Comparison of ENCODE assay signal across 14 mouse cellular contexts in the genomic region with DNA sequence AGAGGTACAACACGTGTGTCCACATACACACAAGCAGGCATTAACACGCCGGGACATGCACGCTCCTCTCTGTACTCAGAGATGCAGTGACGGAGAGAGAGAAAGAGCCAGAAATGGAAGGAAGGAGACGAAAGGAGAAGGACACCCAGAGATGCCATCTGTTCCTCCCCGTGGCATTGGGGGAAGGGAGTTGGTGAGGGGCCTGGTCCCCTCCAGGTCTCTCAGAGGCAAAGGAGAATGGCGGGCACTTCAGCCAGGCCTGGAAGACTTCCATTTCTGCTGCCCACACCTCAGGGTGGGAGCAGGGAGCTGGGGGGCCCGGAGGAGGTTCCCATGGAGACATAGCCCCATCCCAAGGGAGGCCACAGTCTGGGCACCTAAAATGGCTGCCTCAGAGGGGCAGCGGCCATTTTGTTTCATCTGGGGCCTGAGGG. TPM values are rescaled to one million over a fixed set of nuclear protein-coding genes. Genes with fewer than 3 reads are reported as not detected.
DNase-seq lines count a peak whose midpoint lies in the region; ATAC-seq and TF ChIP-seq lines count a peak whose summit lies in the region.
"Had no signal": no experiment of that assay in that cellular context is flagged by ENCODE, and none has a peak within 500 bp of the region (broad histone marks: within the 10 kb centered on the region; RNA-seq: fewer than 3 reads in every experiment).

No protein-coding gene starts in this region.

- TF ChIP-seq CTCF in stomach, postnatal 0 days (IDR thresholded peaks at IDR 0.05; ENCODE audit: low read depth): no peak

- DNase-seq in forebrain, embryonic 11.5 days (ENCODE audit: low spot score): no peak
- peak; percentile 55 to 78 for DNase-seq in right cerebral cortex, postnatal 10 days (ENCODE audit: low spot score in 2 of 2)
- no peak for DNase-seq in right cerebral cortex, postnatal 25 days
- DNase-seq in stomach, postnatal 0 days (ENCODE audit: low spot score): no peak
- no peak for DNase-seq in heart, postnatal 36 days
- DNase-seq: gastrocnemius, postnatal 10 days; kidney, adult 9 months; lung, adult 18-20 months had no signal

- peaks cover 39% of the 10 kb centered on the region for H3K4me1 ChIP-seq in forebrain, embryonic 12.5 days
- H3K4me1 ChIP-seq in forebrain, embryonic 11.5 days (replicated peaks; ENCODE audit: control insufficient read depth, insufficient read depth, low read length): peaks cover 12% of the 10 kb centered on the region
- H3K4me1 ChIP-seq in neural tube, embryonic 15.5 days: peaks cover 35% of the 10 kb centered on the region
- H3K4me1 ChIP-seq in stomach, postnatal 0 days (replicated peaks; ENCODE audit: control insufficient read depth, insufficient read depth): no peaks in the 10 kb centered on the region; the same call in 1 of the 2 replicates

- WGBS in forebrain, embryonic 12.5 days: 79% methylated on average over 10 of the region's 10 CpGs
- WGBS in forebrain, embryonic 11.5 days: 72% methylated on average over 10 of the region's 10 CpGs
- WGBS in neural tube, embryonic 15.5 days: 68% methylated on average over 10 of the region's 10 CpGs
- 71% methylated on average over 10 of the region's 10 CpGs for WGBS in stomach, postnatal 0 days

- H3K27me3 ChIP-seq in forebrain, embryonic 12.5 days: peaks cover 100% of the 10 kb centered on the region
- H3K27me3 ChIP-seq in forebrain, embryonic 11.5 days (ENCODE audit: control insufficient read depth, insufficient read depth, low read length): peaks cover 99% of the 10 kb centered on the region
- peaks cover 94% of the 10 kb centered on the region for H3K27me3 ChIP-seq in neural tube, embryonic 15.5 days (replicated peaks)
- peaks cover 47% of the 10 kb centered on the region; the same call in 1 of the 2 replicates for H3K27me3 ChIP-seq in stomach, postnatal 0 days (ENCODE audit: control insufficient read depth, insufficient read depth, low read length)

- no peak for TF ChIP-seq EP300 in stomach, postnatal 0 days (optimal IDR thresholded peaks at IDR 0.05)

- peak overlapping the region; percentile 12; the same call in 1 of the 2 replicates for H3K9ac ChIP-seq in forebrain, embryonic 12.5 days
- no peak overlapping the region for H3K9ac ChIP-seq in forebrain, embryonic 11.5 days (ENCODE audit: low read length)
- H3K9ac ChIP-seq in neural tube, embryonic 15.5 days (replicated peaks): no peak overlapping the region
- no peak overlapping the region for H3K9ac ChIP-seq in stomach, postnatal 0 days (ENCODE audit: low read length)
- H3K9ac ChIP-seq: heart, embryonic 12.5 days; limb, embryonic 13.5 days had no signal

- intact Hi-C loops in heart, postnatal 36 days (cut with DNase I): no loop called here

- no peaks in the 10 kb centered on the region for H3K9me3 ChIP-seq in forebrain, embryonic 12.5 days
- no peaks in the 10 kb centered on the region for H3K9me3 ChIP-seq in forebrain, embryonic 11.5 days (ENCODE audit: control insufficient read depth, low read length)
- no peaks in the 10 kb centered on the region for H3K9me3 ChIP-seq in neural tube, embryonic 15.5 days (replicated peaks)
- no peaks in the 10 kb centered on the region for H3K9me3 ChIP-seq in stomach, postnatal 0 days (ENCODE audit: control insufficient read depth, low read length)
- H3K9me3 ChIP-seq: heart, embryonic 12.5 days; limb, embryonic 13.5 days had no signal

- H3K27ac ChIP-seq in forebrain, embryonic 12.5 days: peak overlapping the region; percentile 64; the same call in 1 of the 2 replicates
- no peak overlapping the region for H3K27ac ChIP-seq in forebrain, embryonic 11.5 days (ENCODE audit: low read depth, low read length)
- H3K27ac ChIP-seq in neural tube, embryonic 15.5 days (replicated peaks): peak overlapping the region; percentile 37
- H3K27ac ChIP-seq in stomach, postnatal 0 days (replicated peaks): no peak overlapping the region
- H3K27ac ChIP-seq: limb, embryonic 13.5 days had no signal

- no peak overlapping the region for H3K4me2 ChIP-seq in forebrain, embryonic 12.5 days
- no peak overlapping the region for H3K4me2 ChIP-seq in forebrain, embryonic 11.5 days (ENCODE audit: low read depth, low read length, severe bottlenecking)
- no peak overlapping the region for H3K4me2 ChIP-seq in neural tube, embryonic 15.5 days
- H3K4me2 ChIP-seq in stomach, postnatal 0 days (replicated peaks; ENCODE audit: low read depth): no peak overlapping the region
- H3K4me2 ChIP-seq: heart, embryonic 12.5 days; limb, embryonic 13.5 days had no signal

- no peaks in the 10 kb centered on the region for H3K36me3 ChIP-seq in forebrain, embryonic 12.5 days (replicated peaks)
- H3K36me3 ChIP-seq in forebrain, embryonic 11.5 days (ENCODE audit: control insufficient read depth, insufficient read depth, low read length): no peaks in the 10 kb centered on the region
- no peaks in the 10 kb centered on the region for H3K36me3 ChIP-seq in neural tube, embryonic 15.5 days
- H3K36me3 ChIP-seq in stomach, postnatal 0 days (ENCODE audit: control insufficient read depth, insufficient read depth, low read length): no peaks in the 10 kb centered on the region
- H3K36me3 ChIP-seq: G1E; heart, embryonic 12.5 days; limb, embryonic 13.5 days had no signal

- no peak for ATAC-seq in forebrain, embryonic 12.5 days (ENCODE audit: low FRiP score)
- no peak for ATAC-seq in forebrain, embryonic 11.5 days (replicated peaks; ENCODE audit: low FRiP score)
- 0 out of 2 replicates have a peak, but pooled peaks have one; percentile 13 for ATAC-seq in erythroid progenitor cell, adult 5-6 weeks (replicated peaks; ENCODE audit: low FRiP score, poor library complexity, severe bottlenecking)
- ATAC-seq in neural tube, embryonic 15.5 days (ENCODE audit: low FRiP score): no peak
- no peak for ATAC-seq in stomach, postnatal 0 days (ENCODE audit: low FRiP score, low TSS enrichment)

- H3K4me3 ChIP-seq in forebrain, embryonic 12.5 days (replicated peaks): no peak overlapping the region
- no peak overlapping the region for H3K4me3 ChIP-seq in forebrain, embryonic 11.5 days (ENCODE audit: low read depth, low read length)
- H3K4me3 ChIP-seq in neural tube, embryonic 15.5 days (replicated peaks): no peak overlapping the region
- H3K4me3 ChIP-seq in stomach, postnatal 0 days (ENCODE audit: low read depth, low read length): no peak overlapping the region
- H3K4me3 ChIP-seq: heart, embryonic 12.5 days; limb, embryonic 13.5 days had no signal

RNA-seq across cellular contexts. Expression of a gene that starts 3.8 kb away (rescaled TPM):
- 19.9 and 20.5 TPM in 2 replicates for polyA plus RNA-seq in forebrain, embryonic 12.5 days (2016; fragmentation: Nextera tagmentation; extraction: Ambion mirVana)
- 3.8 and 5.8 TPM in 2 replicates for polyA plus RNA-seq in forebrain, embryonic 11.5 days (2014; fragmentation: Nextera tagmentation; extraction: Ambion mirVana)
- total RNA-seq in erythroid progenitor cell, adult 5-6 weeks (2015; ENCODE audit: low replicate concordance): not detected in 2 replicates
- not detected in 2 replicates for total RNA-seq in erythroid progenitor cell, adult 5-6 weeks (2017; ENCODE audit: low replicate concordance)
- 13.7 and 16.3 TPM in 2 replicates for polyA plus RNA-seq in neural tube, embryonic 15.5 days (2015; fragmentation: Nextera tagmentation; extraction: Ambion mirVana)
- 0.02 and 0.08 TPM in 2 replicates for polyA plus RNA-seq in stomach, postnatal 0 days (2015; fragmentation: Nextera tagmentation; extraction: Ambion mirVana)
- not detected for total RNA-seq in heart, postnatal 36 days (2021)
- total RNA-seq: gastrocnemius, postnatal 10 days had no signal
- polyA plus RNA-seq: G1E; heart, embryonic 12.5 days; limb, embryonic 13.5 days had no signal

RNA-seq across cellular contexts. Expression of a gene that starts 14.9 kb away (rescaled TPM):
- polyA plus RNA-seq in forebrain, embryonic 12.5 days (2016; fragmentation: Nextera tagmentation; extraction: Ambion mirVana): 3.0 and 3.1 TPM in 2 replicates
- 0.29 and 0.41 TPM in 2 replicates for polyA plus RNA-seq in forebrain, embryonic 11.5 days (2014; fragmentation: Nextera tagmentation; extraction: Ambion mirVana)
- not detected in 2 replicates for total RNA-seq in erythroid progenitor cell, adult 5-6 weeks (2015; ENCODE audit: low replicate concordance)
- total RNA-seq in erythroid progenitor cell, adult 5-6 weeks (2017; ENCODE audit: low replicate concordance): not detected in 2 replicates
- 2.5 and 3.7 TPM in 2 replicates for polyA plus RNA-seq in neural tube, embryonic 15.5 days (2015; fragmentation: Nextera tagmentation; extraction: Ambion mirVana)
- polyA plus RNA-seq in stomach, postnatal 0 days (2015; fragmentation: Nextera tagmentation; extraction: Ambion mirVana): 6.9 and 7.0 TPM in 2 replicates
- 1 to 10 TPM; 4.6 to 7.0 TPM for total RNA-seq in heart, postnatal 36 days (2021)
- total RNA-seq: G1E had no signal
- polyA plus RNA-seq: G1E had no signal

RNA-seq across cellular contexts. Expression of a gene that starts 24.9 kb away (rescaled TPM):
- 42.0 and 42.5 TPM in 2 replicates for polyA plus RNA-seq in forebrain, embryonic 12.5 days (2016; fragmentation: Nextera tagmentation; extraction: Ambion mirVana)
- 38.1 and 39.9 TPM in 2 replicates for polyA plus RNA-seq in forebrain, embryonic 11.5 days (2014; fragmentation: Nextera tagmentation; extraction: Ambion mirVana)
- 4.6 and 8.3 TPM in 2 replicates for total RNA-seq in erythroid progenitor cell, adult 5-6 weeks (2015; ENCODE audit: low replicate concordance)
- 5.6 and 7.6 TPM in 2 replicates for total RNA-seq in erythroid progenitor cell, adult 5-6 weeks (2017; ENCODE audit: low replicate concordance)
- polyA plus RNA-seq in neural tube, embryonic 15.5 days (2015; fragmentation: Nextera tagmentation; extraction: Ambion mirVana): 31.6 and 37.6 TPM in 2 replicates
- polyA plus RNA-seq in stomach, postnatal 0 days (2015; fragmentation: Nextera tagmentation; extraction: Ambion mirVana): 24.9 TPM in 2 replicates
- total RNA-seq in heart, postnatal 36 days (2021): 10 to 100 TPM; 21.5 to 26.8 TPM

RNA-seq across cellular contexts. Expression of a gene that starts 50.3 kb away (rescaled TPM):
- polyA plus RNA-seq in forebrain, embryonic 12.5 days (2016; fragmentation: Nextera tagmentation; extraction: Ambion mirVana): 0.20 and 0.36 TPM in 2 replicates
- not detected in 2 replicates for polyA plus RNA-seq in forebrain, embryonic 11.5 days (2014; fragmentation: Nextera tagmentation; extraction: Ambion mirVana)
- not detected in 2 replicates for total RNA-seq in erythroid progenitor cell, adult 5-6 weeks (2015; ENCODE audit: low replicate concordance)
- total RNA-seq in erythroid progenitor cell, adult 5-6 weeks (2017; ENCODE audit: low replicate concordance): not detected in 2 replicates
- polyA plus RNA-seq in neural tube, embryonic 15.5 days (2015; fragmentation: Nextera tagmentation; extraction: Ambion mirVana): 1.4 and 1.7 TPM in 2 replicates
- polyA plus RNA-seq in stomach, postnatal 0 days (2015; fragmentation: Nextera tagmentation; extraction: Ambion mirVana): 0.13 and 0.38 TPM in 2 replicates
- total RNA-seq in heart, postnatal 36 days (2021): 1,000 to 10,000 TPM; 1,783 to 3,188 TPM
- total RNA-seq: G1E had no signal
- polyA plus RNA-seq: G1E had no signal

RNA-seq across cellular contexts. Expression of a gene that starts 53.0 kb away (rescaled TPM):
- 0.17 TPM in 1 of 2 replicates, not detected in the other for polyA plus RNA-seq in forebrain, embryonic 12.5 days (2016; fragmentation: Nextera tagmentation; extraction: Ambion mirVana)
- polyA plus RNA-seq in forebrain, embryonic 11.5 days (2014; fragmentation: Nextera tagmentation; extraction: Ambion mirVana): not detected in 2 replicates
- not detected in 2 replicates for total RNA-seq in erythroid progenitor cell, adult 5-6 weeks (2015; ENCODE audit: low replicate concordance)
- not detected in 2 replicates for total RNA-seq in erythroid progenitor cell, adult 5-6 weeks (2017; ENCODE audit: low replicate concordance)
- polyA plus RNA-seq in neural tube, embryonic 15.5 days (2015; fragmentation: Nextera tagmentation; extraction: Ambion mirVana): 2.2 and 2.9 TPM in 2 replicates
- polyA plus RNA-seq in stomach, postnatal 0 days (2015; fragmentation: Nextera tagmentation; extraction: Ambion mirVana): not detected in 2 replicates
- total RNA-seq in heart, postnatal 36 days (2021): 1 to 10 TPM in 1 of 2 experiments, under 1 TPM in 1; 0.76 to 1.6 TPM
- total RNA-seq: G1E had no signal
- polyA plus RNA-seq: G1E had no signal

Comparison
In these comparisons a context has a peak if more than half of its experiments do, and no peak if none do; other contexts are left out.
1. H3K27ac ChIP-seq: peak in forebrain, embryonic 12.5 days (single experiment) and neural tube, embryonic 15.5 days (single experiment); none in forebrain, embryonic 11.5 days (single experiment) and stomach, postnatal 0 days (single experiment).
2. DNase-seq: peak in right cerebral cortex, postnatal 10 days (2 of 2); none in forebrain, embryonic 11.5 days (single experiment), right cerebral cortex, postnatal 25 days (single experiment), stomach, postnatal 0 days (single experiment) and heart, postnatal 36 days (0 of 2).